Mouse (Mus musculus) liver, postnatal 0 days (tissue): ENCODE data around the gene Ppara. TPM values are rescaled to one million over a fixed set of nuclear protein-coding genes. Genes with fewer than 3 reads are reported as not detected.

ENCODE experiments used
- ATAC-seq: fragments of 200-750 bp; cut with Nextera tagmentation; 2 replicates; pipeline ENCODE4 v1.8.0; 2017; ENCODE audit warnings: mild to moderate bottlenecking, moderate library complexity
- DNase-seq: peaks from one replicate; pipeline ENCODE4 v3.0.0-alpha.2; 2016
- H3K27ac ChIP-seq: fragments of 300-500 bp; sonication (generic); 2 replicates; pipeline ENCODE4 v1.5.1; 2014; ENCODE audit warnings: antibody characterized with exemption, moderate library complexity, mild to moderate bottlenecking, low read depth
- H3K27me3 ChIP-seq: fragments of 300-500 bp; sonication (generic); 2 replicates; pipeline ENCODE4 v1.6.1; 2014; ENCODE audit warnings: low read length, control low read depth, mixed read lengths; ENCODE audit not compliant: insufficient read depth
- H3K36me3 ChIP-seq: fragments of 300-500 bp; sonication (generic); replicated peaks from 2 replicates; pipeline ENCODE4 v1.6.1; 2014; ENCODE audit warnings: mild to moderate bottlenecking, control low read depth, low read length, moderate library complexity, mixed read lengths; ENCODE audit not compliant: insufficient read depth
- H3K4me1 ChIP-seq: fragments of 300-500 bp; sonication (generic); 2 replicates; pipeline ENCODE4 v1.6.1; 2014; ENCODE audit warnings: antibody characterized with exemption, mild to moderate bottlenecking, control low read depth; ENCODE audit not compliant: insufficient read depth
- H3K4me2 ChIP-seq: fragments of 300-500 bp; sonication (generic); 2 replicates; pipeline ENCODE4 v1.6.1; 2014; ENCODE audit warnings: low read depth, mild to moderate bottlenecking, low read length, moderate library complexity, mixed read lengths
- H3K4me3 ChIP-seq: fragments of 300-500 bp; sonication (generic); 2 replicates; pipeline ENCODE4 v1.5.1; 2014; ENCODE audit warnings: low read depth, low read length
- H3K9ac ChIP-seq: fragments of 300-500 bp; sonication (generic); replicated peaks from 2 replicates; pipeline ENCODE4 v1.6.1; 2014; ENCODE audit warnings: mild to moderate bottlenecking, moderate library complexity
- H3K9me3 ChIP-seq: fragments of 300-500 bp; sonication (generic); 2 replicates; pipeline ENCODE4 v1.6.1; 2016; ENCODE audit warnings: mild to moderate bottlenecking, control low read depth, low read length, mixed read lengths
- CTCF ChIP-seq: sonication (generic); IDR thresholded peaks from 2 replicates; pipeline ENCODE4 v1.5.1; 2016; ENCODE audit warnings: antibody characterized with exemption, low read depth
- EP300 ChIP-seq: IDR thresholded peaks from 2 replicates; pipeline ENCODE4 v1.6.1; 2016; ENCODE audit warnings: antibody characterized with exemption, low read depth, mild to moderate bottlenecking
- WGBS: fragments of 180-500 bp; shearing (Covaris S2); extraction: QIAGEN DNeasy Blood & Tissue Kit; methylation state at CpG from one replicate; pipeline ENCODE4 v1.1.7; 2014; ENCODE audit not compliant: insufficient replicate concordance; 5-methylcytosine and 5-hydroxymethylcytosine counted together
- polyA plus RNA-seq: library from polyadenylated mRNA; unstranded; fragments of >200 nt; fragmentation: Nextera tagmentation; extraction: Ambion mirVana; gene quantifications from 2 replicates; pipeline ENCODE4 v1.2.1, GENCODE M21; 2015

Gene Ppara
- polyA plus RNA-seq, 1 experiment from 2014 or later, result 185 TPM

DNA sequence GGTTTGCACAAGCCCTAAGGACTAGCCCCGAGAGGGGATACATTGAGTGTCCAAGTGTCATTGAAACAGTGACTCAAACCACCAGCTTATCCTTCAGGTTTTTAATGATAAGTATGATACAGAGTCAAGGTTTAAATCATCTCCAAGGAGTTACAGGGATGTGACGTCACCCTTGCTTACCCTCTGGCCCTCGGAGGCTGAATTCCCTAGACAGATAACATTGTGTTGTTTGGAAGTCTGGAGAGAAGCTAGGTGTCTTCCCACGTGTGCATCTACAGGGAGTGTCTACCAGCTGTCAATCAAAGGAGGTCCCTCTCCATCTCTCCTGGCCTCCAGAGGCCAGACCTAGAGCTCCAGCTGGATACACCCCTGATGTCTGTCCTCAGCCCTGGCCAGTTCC is 72.1 kb downstream of the Ppara start:
- Histone ChIP-seq H3K27ac (no peak overlapping the region), H3K4me2 (no peak overlapping the region), H3K27me3 (no peaks in the 10 kb centered on the region), H3K36me3 (peaks cover 4% of the 10 kb centered on the region; the same call in 1 of the 2 replicates), H3K9ac (no peak overlapping the region), H3K4me3 (no peak overlapping the region), H3K4me1 (peaks cover 9% of the 10 kb centered on the region), H3K9me3 (no peaks in the 10 kb centered on the region)
- WGBS, result 66% methylated on average over 4 of the region's 4 CpGs
- TF ChIP-seq EP300 (no peak), CTCF (no peak)
- DNase-seq (no peak), ATAC-seq (no peak)

DNA sequence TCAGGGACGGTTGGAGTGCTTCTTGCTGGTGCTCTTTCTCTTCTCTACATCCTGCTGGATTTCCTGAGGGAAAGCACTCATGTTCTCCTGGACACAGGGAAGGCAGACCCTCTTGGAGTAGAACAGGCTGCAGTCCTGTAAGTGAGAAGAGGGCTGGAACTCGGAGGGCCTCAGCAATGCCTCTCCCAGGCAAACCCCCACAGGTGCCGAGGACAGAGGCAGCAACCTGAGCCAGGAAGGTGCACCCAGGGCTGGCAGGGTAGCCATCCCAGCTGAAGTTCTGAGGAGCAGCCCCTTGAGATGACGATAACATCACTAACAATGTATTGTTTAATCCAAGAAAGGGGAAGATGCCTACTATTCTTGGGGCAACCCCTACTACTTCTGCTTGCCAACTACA is 72.6 kb downstream of the Ppara start:
- H3K36me3 ChIP-seq, result no peaks in the 10 kb centered on the region
- DNase-seq, result no peak
- WGBS, result 85% methylated on average over 4 of the region's 4 CpGs
- no peaks in the 10 kb centered on the region for H3K9me3 ChIP-seq
- peaks cover 9% of the 10 kb centered on the region for H3K4me1 ChIP-seq
- no peak overlapping the region for H3K4me2 ChIP-seq
- no peak for TF ChIP-seq EP300
- TF ChIP-seq CTCF, result no peak
- H3K9ac ChIP-seq, result no peak overlapping the region
- no peak overlapping the region for H3K4me3 ChIP-seq
- ATAC-seq, result no peak
- no peak overlapping the region for H3K27ac ChIP-seq
- H3K27me3 ChIP-seq, result no peaks in the 10 kb centered on the region

DNA sequence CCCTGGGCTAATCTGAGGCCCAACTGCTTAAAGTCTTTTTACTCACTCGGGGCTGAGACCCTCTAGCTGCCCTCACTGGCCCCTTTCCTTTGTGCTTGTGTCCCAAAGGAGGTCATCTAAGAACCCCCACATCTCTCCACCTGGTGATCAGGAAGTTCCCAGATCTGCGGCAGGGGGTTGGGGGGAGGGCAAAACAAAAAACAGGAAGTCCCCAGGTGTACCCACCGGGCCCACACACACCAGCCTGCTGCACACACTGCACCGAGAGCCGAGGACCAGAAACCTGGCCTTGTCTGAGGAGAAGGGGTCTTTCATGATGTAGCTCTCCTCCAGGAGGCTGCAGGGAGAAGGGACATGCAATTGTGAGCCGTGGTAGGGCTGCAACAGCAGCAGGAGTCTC is 73.2 kb downstream of the Ppara start:
- TF ChIP-seq CTCF (no peak), EP300 (no peak)
- DNase-seq, result no peak
- Histone ChIP-seq H3K9ac (no peak overlapping the region), H3K27me3 (no peaks in the 10 kb centered on the region), H3K4me3 (no peak overlapping the region), H3K4me1 (peaks cover 9% of the 10 kb centered on the region), H3K36me3 (no peaks in the 10 kb centered on the region), H3K27ac (no peak overlapping the region), H3K9me3 (no peaks in the 10 kb centered on the region), H3K4me2 (no peak overlapping the region)
- ATAC-seq, result no peak
- 68% methylated on average over 6 of the region's 6 CpGs for WGBS

DNA sequence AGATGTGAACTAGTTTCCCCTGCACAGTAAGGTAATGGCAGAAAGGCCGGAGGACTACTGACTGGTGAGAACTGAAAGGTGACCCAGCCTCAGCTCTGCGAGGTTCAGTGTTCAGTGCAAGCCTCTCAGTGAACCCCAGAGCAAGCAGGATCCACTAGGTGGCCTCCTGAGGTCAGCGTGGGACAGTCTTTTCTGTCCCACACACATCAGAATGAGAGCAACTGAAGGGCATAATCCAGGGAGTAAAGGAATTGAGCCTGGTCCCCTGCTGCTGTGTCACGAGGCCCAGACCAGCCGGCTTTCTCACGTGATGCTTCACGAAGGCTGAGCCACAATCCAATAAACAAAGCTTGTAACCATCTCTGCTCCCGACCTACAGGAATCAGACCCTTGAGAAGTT is 73.7 kb downstream of the Ppara start:
- Histone ChIP-seq H3K36me3 (no peaks in the 10 kb centered on the region), H3K9me3 (no peaks in the 10 kb centered on the region), H3K4me1 (peaks cover 9% of the 10 kb centered on the region), H3K4me2 (no peak overlapping the region), H3K27me3 (no peaks in the 10 kb centered on the region), H3K27ac (no peak overlapping the region), H3K4me3 (no peak overlapping the region), H3K9ac (no peak overlapping the region)
- no peak for DNase-seq
- ATAC-seq, result no peak
- WGBS, result 66% methylated on average over 8 of the region's 8 CpGs
- TF ChIP-seq EP300 (no peak), CTCF (0 out of 2 replicates have a peak, but pooled peaks have one; percentile 2)

DNA sequence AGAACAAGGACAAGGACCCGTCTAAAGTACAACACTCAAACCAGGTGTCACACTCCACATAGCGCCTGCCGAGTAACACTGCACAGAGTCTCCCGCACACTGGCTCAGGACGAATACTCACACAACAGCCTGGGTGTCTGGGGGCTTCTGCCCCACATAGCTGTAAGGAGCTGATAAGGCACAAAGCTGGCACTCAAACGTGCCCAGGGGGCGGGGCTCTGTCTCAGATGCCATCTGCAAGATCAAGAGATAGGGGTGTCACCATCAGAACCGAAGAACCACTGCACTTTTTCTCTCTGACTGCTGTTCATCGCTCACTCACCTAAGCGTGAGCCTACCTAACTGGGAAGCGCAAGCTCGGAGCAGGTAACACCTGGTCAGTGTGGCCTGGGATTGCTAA is 74.3 kb downstream of the Ppara start:
- Histone ChIP-seq H3K9ac (no peak overlapping the region), H3K36me3 (no peaks in the 10 kb centered on the region), H3K27me3 (no peaks in the 10 kb centered on the region), H3K4me1 (peaks cover 9% of the 10 kb centered on the region), H3K27ac (no peak overlapping the region), H3K4me2 (no peak overlapping the region), H3K9me3 (no peaks in the 10 kb centered on the region), H3K4me3 (no peak overlapping the region)
- DNase-seq (no peak), ATAC-seq (no peak)
- TF ChIP-seq EP300 (no peak), CTCF (no peak)
- WGBS, result 67% methylated on average over 12 of the region's 12 CpGs

DNA sequence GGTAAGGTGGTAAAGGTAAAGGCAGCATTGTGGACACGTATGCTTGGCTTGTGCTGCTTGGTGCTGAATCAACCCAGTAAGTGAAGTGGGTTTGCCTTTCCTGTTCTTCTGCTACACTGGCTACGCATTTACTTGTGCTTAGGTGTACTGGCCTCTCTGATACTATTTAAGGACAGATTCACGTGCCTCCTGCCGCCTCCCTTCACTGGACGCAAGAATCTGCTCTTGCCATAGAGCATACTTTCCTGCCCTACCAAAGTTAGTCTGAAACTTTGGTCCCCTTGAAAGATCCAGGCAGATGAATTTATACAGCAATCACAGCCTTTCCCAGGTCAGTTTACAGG is 75.7 kb downstream of the Ppara start:
- WGBS, result 70% methylated on average over 5 of the region's 5 CpGs
- Histone ChIP-seq H3K27me3 (no peaks in the 10 kb centered on the region), H3K36me3 (no peaks in the 10 kb centered on the region), H3K9ac (peak overlapping the region; percentile 83), H3K4me3 (peak overlapping the region; percentile 82), H3K27ac (peak overlapping the region; percentile 85), H3K4me1 (peaks cover 9% of the 10 kb centered on the region), H3K4me2 (peak overlapping the region; percentile 91), H3K9me3 (no peaks in the 10 kb centered on the region)
- DNase-seq, result no peak
- ATAC-seq, result no peak
- TF ChIP-seq EP300 (no peak), CTCF (no peak)

DNA sequence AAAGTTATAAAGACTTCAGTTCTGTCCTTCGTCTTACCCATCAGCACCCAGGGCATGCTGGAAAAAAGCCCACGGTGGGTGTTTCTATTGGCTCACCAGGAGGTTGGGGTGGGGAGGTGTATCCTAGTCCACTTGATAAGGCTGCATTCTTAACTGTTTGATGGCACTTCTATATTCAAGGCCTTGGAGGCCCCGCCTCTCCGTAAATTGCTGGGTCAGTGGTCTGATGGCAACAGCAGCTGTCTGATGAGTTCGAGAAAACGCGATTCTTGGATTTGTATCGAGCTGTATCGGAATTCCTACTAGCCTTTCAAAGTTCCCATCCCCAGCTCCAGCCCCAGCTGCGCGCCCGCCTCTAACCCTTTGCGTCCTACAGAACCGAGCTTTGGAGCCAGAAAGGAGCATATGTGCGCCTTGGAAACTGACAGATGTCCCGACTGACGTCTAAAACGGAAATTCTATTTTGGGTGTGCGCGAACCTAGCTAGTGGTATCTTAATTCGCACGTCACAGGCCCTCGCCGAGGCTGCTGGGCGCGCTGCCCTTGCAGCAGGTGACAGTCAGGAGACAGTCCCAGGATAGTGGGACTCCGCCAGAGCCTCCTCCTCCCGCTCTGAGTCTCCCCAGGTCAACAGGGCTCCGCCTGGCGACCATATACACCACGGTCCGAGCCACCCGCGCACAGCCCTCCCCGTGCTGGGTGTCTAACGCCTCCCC is 76.2 kb downstream of the Ppara start:
- H3K9me3 ChIP-seq, result 0 out of 2 replicates have a peak, but pooled peaks cover 2% of the 10 kb centered on the region
- H3K27ac ChIP-seq, result peak overlapping the region; percentile 85
- ATAC-seq (peak; percentile 85), DNase-seq (peak; percentile 49)
- H3K36me3 ChIP-seq, result no peaks in the 10 kb centered on the region
- H3K4me1 ChIP-seq, result peaks cover 9% of the 10 kb centered on the region
- peak overlapping the region; percentile 91 for H3K4me2 ChIP-seq
- H3K9ac ChIP-seq, result peak overlapping the region; percentile 83
- H3K27me3 ChIP-seq, result no peaks in the 10 kb centered on the region
- WGBS, result 2% methylated on average over 36 of the region's 36 CpGs
- TF ChIP-seq CTCF, result peak; percentile 54
- TF ChIP-seq EP300, result no peak
- peak overlapping the region; percentile 82 for H3K4me3 ChIP-seq
